Mouse (Mus musculus) splenic B cell, adult 2 months (primary cell): ENCODE measurements around the gene Jarid2.
"Not testable (repeated sequence)": the region's sequence is repeated elsewhere in the genome, so short reads cannot be mapped to it uniquely, and the experiment has no call there.

Experiments used
- DNase-seq: peaks from one replicate; pipeline ENCODE4 v3.0.0-alpha.2; 2011; ENCODE audit warnings: low read depth, low spot score
- H3K27me3 ChIP-seq: 2 replicates; pipeline ENCODE4 v1.6.1; 2012; ENCODE audit warnings: mild to moderate bottlenecking, low read length, moderate library complexity, mixed read lengths; ENCODE audit not compliant: control insufficient read depth, poor library complexity, insufficient read depth, severe bottlenecking
- H3K36me3 ChIP-seq: 2 replicates; pipeline ENCODE4 v1.6.1; 2012; ENCODE audit warnings: mild to moderate bottlenecking, low read length, moderate library complexity, mixed read lengths; ENCODE audit not compliant: control insufficient read depth, poor library complexity, insufficient read depth, severe bottlenecking

Gene Jarid2

DNA sequence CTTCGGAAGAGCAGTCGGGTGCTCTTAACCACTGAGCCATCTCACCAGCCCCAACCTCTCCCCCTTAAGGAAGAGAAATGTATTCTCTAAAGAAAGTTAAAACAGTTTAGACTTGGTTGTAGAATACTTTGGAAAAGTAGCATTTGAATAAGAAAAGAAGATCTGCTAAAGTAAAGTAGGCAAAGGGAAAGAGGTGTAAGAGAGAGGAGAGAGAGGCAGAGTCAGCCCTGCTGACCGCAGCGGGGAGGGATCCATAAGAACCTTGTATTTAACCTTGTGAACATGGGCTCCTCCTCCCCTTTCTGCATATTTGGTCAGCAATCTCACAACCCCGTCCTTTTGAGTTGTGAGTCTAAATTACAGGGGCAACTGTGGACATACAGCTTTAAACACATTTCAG, 83.1 kb downstream of the Jarid2 start:
- DNase-seq = no peak
- Histone ChIP-seq H3K27me3 (no peaks in the 10 kb centered on the region), H3K36me3 (no peaks in the 10 kb centered on the region)

DNA sequence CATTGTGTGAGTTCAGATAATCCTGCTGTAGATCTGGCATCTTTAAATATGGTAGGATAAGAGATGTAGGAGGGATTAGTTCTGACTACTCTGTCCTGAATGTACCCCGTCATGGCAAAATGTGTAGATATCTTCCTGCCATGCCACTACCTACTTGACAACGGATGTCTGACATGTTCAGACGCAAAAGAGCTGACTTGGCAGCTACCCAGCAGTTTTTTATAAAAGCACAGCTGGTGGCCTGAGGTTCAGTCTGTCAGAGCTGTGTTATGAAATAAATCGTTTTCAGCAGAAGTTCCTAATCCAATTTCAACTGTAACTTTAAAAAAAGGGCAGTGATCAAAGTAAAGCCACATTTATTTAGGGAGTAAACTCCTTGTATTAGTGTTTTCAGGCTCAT, 90.1 kb downstream of the Jarid2 start:
- peak; percentile 63 for DNase-seq

DNA sequence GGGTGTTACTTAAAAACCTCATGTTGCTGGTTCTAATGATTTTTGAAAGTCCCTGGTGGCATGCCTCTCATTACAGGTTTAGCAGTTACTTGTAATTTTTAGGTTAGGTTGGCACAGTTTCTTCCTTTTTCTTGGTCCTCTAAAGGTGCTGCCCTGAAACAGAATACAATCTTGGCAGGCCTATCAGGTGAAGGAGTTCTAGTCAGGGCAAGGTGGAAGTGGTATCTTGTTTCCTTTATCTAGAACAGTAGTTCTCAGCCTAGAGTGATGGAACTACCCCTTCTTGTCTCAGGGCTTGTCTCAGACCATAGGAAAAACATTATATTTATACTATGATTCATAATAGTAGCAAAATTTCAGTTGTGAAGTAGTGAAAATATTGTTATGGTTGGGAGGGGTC, 93.3 kb downstream of the Jarid2 start:
- peak; percentile 51 for DNase-seq
- Histone ChIP-seq H3K36me3 (peaks cover 3% of the 10 kb centered on the region; the same call in 1 of the 2 replicates), H3K27me3 (no peaks in the 10 kb centered on the region)

More for the DNA sequence above, 90.1 kb downstream of the Jarid2 start:
- H3K27me3 ChIP-seq = no peaks in the 10 kb centered on the region
- no peaks in the 10 kb centered on the region for H3K36me3 ChIP-seq

DNA sequence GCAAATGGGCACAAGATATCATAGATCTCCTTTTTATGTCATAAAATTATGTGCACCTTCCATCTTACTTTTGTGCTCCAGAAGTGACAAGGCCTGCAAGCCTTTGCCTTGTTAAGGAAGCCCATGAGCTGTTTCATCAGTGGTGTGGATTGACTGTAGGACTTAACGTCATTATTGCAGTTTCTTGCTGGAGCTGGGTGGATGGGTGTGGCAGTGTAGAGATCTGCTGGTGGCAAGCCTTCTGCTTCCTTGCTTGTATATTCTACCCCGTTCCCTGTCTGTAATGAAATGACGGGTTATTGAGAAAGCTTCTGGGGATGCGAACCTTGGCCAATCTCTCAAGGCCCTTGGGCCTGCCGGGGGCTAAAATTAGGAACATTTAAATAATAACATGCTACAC, 99.6 kb downstream of the Jarid2 start:
- Histone ChIP-seq H3K27me3 (no peaks in the 10 kb centered on the region), H3K36me3 (peaks cover 3% of the 10 kb centered on the region; the same call in 1 of the 2 replicates)
- no peak for DNase-seq

DNA sequence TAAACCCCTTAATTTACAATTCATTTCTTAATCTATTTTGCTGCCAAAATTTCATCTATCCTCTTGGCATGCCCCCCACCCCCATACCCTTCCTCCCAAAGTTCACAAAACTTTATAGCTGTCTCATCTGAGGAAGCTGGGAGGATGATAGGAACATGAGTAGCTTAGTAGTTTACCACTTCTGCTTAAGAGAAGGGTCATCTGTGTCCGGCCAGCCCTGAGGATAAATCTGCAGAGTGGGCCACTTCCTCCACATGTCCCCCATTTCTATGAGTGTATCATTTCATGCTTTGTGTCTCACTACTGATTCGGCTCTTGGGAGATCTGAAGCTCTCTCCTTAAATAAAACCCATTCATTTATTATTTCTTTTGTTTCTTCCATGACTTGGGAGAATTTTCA, 102.8 kb downstream of the Jarid2 start:
- Histone ChIP-seq H3K36me3 (no peaks in the 10 kb centered on the region), H3K27me3 (no peaks in the 10 kb centered on the region)
- no peak for DNase-seq

DNA sequence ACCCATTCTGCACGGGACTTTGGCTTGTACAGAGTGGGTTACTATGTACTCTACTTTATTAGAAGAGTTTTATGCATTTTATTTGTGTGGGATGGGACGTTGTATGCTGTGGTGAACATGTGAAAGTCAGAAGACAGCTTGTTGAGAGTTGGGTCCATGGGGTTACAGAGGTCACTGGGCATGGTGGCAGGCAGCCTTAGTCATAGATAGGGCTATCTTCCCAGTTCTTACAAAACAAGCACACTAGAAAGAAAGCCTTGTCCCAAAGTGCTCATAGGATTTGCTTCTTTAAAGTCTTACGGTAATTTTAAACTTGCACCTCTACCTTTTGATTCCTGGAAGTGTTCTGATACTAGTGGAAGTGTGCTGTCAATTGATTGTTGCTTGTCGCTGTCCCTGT, 103.6 kb downstream of the Jarid2 start:
- Histone ChIP-seq H3K27me3 (no peaks in the 10 kb centered on the region), H3K36me3 (no peaks in the 10 kb centered on the region)
- DNase-seq = no peak

DNA sequence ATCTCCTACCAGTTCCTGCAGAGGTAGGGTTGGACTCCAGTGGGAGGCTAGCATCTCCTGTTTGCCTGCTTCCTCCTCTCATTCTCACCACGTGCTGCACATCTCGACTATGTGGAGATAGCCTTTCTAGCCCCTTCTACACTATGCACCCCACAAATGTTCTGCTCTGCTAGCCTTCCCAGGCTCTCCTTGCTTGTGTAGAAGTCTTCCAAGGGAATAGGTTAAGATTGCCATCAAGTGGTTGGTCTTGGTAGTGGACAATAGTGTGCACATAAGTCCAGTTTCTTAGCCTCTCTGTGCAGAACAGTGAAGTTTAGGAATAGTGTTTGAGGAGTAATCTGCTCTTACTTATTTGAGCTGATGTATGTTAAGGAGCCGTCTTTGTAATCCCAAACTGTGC, 104.1 kb downstream of the Jarid2 start:
- Histone ChIP-seq H3K27me3 (no peaks in the 10 kb centered on the region), H3K36me3 (no peaks in the 10 kb centered on the region)
- peak; percentile 72 for DNase-seq

DNA sequence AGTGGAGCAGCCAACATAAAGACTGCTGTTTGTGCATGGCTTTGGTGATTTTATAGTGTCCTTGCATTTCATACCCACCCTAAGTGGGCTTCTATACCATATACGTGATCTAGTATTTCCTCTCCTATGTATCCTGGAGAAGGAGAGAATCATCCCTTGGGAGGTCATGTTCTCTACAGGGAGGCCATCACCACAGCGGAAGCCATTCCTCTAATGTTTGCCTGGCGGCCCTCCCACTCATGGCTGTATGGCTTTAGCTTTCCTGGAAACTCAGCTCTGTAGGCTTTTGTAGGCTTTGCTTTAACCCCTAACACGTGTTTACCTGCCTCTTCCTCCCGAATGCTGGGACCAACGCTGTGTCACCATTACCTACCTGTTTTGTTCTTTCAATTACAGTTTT, 108.2 kb downstream of the Jarid2 start:
- no peak for DNase-seq
- no peaks in the 10 kb centered on the region for H3K27me3 ChIP-seq
- no peaks in the 10 kb centered on the region for H3K36me3 ChIP-seq

DNA sequence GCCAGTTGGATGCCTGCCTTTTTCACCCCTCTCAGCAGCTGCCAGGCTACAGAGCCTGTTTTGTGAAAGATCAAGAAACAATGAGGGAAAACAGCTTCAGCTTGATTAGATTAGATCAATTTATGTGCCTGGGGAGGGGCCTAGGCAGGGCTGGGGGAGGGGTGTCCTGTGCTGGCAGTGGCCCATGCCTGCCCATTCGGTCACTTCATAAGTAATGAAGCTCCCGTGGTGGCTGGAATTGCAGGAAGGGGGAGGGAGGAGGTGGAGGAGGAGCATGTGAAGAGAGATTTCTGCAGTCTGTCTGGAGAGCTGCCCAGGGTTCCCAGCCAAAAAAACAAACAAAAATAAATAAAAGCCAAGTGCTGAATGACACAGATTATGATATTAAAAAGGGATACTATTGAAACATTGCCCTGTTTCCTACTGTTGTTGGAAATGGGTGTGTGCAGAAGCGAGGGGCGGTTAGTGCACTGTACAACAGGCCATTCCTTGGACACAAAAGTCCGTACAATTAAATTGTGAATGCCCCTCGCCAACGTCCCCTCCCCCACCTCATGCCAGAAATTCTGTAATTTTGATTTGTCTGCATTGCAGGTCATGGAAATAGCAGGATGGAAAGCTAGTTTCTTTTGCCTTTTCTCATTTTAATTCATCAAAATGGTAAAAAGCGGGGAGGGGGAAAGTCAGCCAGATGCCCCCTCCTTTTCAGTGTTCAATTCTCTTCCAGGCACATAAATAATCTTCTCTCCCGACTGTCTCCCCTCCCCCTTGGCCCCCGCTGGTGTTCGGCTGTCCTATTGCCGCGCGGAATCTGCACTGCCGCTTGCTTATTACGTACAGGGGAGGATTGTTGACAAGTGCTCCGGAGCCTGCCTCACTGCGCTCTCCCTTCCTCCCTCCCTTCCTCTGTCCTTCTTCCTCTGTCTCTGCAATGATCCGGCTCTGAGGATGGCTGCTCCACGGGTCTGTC, 110.9 kb downstream of the Jarid2 start:
- no peak for DNase-seq
- no peaks in the 10 kb centered on the region for H3K27me3 ChIP-seq
- no peaks in the 10 kb centered on the region for H3K36me3 ChIP-seq

DNA sequence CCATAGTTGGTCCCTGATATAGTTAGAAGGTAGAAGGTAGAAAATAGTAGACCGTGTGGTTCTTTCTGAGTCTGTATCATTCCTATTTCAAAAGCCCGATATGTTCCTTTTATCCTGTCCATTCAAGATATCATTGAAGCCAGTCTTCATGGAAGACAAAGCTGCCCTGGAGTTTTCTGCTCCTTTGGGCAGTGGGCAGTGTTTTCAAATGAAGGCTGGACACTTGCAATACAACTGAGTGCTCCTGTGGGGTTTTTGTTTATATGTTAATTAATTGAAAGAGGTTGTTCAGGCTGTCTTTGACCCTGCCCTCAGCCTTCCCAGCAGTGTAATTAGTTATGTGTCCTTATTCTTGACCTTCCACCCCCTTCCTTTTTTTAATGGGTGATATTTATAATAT, 122.2 kb downstream of the Jarid2 start:
- H3K36me3 ChIP-seq = 0 out of 2 replicates have a peak, but pooled peaks cover 5% of the 10 kb centered on the region
- H3K27me3 ChIP-seq = no peaks in the 10 kb centered on the region
- DNase-seq = no peak

DNA sequence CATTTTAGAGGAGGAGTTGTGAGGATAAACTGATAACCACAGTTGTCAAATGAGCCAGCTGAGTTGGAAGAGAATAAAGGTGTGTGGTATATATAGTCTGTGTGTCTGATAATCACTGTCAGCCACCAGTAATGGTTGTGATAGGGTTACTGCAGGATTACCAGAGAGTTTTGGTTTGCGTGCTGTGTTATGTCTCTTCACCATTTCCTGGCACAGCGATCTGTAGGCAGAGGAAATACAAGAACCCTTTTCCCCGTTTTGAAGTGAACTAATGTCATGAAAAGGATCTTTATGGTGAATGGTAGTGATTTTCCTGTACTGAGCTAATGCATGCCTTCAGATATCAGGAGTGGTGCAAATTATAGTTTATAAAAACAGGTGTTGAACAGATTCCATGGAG, 122.8 kb downstream of the Jarid2 start:
- Histone ChIP-seq H3K27me3 (no peaks in the 10 kb centered on the region), H3K36me3 (0 out of 2 replicates have a peak, but pooled peaks cover 5% of the 10 kb centered on the region)
- DNase-seq = no peak

DNA sequence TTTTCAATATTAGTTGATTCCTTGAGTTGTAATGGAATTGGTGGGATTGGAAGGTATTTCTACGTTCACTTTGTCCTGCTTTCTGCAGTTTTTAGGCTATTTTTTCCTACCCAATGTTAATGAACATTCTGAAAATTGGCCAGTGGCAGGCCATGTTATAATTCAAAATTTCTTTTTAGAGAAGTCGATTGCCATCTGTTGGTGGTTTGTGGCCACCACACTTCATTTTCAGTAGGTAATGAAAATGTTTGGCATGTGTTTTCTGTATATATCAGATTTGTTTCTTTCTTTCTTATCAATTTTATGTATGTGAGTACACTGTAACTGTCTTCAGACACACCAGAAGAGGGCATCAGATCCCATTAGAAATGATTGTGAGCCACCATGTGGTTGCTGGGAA, 136.3 kb downstream of the Jarid2 start:
- no peaks in the 10 kb centered on the region for H3K36me3 ChIP-seq
- DNase-seq = peak; percentile 48
- no peaks in the 10 kb centered on the region for H3K27me3 ChIP-seq

DNA sequence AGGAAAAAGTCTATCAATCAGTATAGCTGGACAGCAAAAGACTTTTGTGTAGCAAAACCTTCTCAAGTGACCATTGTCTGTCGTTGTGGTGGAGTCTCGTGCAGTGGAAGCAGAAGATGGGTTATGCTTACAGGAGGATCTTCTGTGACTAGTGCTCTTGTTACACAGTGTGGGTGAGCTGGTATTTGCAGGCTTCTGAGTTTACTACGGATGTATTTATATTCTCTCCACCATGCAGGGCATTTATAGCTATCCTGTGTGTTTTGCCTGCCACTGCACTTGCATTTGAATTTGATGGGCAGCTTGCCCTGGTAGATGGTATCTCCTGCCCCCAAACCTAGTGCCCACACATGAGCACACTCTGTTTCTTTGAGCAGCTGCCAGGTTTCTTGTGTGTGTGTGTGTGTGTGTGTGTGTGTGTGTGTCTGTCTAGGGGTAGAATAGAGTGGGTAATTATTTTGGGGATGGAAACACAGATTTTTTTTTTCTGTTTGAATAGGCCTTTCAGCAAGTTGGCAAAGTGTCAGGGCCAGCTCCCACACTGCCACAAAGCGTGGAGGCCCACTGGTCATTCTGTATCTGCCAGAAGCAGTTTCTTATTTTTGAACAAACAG, 138.9 kb downstream of the Jarid2 start:
- no peaks in the 10 kb centered on the region for H3K36me3 ChIP-seq
- DNase-seq = no peak
- H3K27me3 ChIP-seq = no peaks in the 10 kb centered on the region

DNA sequence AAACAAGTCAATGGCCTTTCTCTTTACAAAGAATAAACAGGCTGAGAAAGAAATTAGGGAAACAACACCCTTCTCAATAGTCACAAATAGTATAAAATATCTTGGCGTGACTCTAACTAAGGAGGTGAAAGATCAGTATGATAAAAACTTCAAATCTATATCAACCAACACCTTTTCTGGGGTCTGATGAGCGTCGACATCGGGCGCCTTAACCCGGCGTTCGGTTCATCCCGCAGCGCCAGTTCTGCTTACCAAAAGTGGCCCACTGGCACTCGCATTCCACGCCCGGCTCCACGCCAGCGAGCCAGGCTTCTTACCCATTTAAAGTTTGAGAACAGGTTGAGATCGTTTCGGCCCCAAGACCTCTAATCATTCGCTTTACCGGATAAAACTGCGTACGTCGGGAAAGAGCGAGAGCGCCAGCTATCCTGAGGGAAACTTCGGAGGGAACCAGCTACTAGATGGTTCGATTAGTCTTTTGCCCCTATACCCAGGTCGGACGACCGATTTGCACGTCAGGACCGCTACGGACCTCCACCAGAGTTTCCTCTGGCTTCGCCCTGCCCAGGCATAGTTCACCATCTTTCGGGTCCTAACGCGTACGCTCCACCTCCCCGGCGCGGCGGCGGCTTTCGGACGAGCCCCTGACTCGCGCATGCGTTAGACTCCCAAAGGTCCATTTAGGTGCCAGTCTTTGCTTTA, 140.3 kb downstream of the Jarid2 start:
- DNase-seq = peak; percentile 98
- not testable (repeated sequence) for H3K36me3 ChIP-seq, H3K27me3 ChIP-seq

DNA sequence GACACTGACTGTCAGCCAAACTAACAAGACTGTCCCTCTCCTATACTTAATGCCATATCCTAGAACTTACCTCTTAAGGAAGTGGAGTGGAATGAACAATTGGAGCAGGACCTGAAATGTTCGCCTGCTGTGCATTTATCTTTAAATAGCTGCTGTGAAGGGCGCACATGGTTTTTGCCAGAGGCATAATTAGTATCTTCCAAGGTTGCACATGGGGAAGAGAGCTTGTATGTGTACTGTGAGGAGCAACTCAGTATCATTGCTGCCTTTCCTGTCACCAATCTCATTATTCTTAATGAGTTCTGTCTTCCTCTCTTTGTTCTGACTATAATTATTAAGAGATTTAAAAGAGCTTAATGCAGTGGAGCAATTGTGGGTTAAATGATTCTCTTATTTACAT, 147.5 kb downstream of the Jarid2 start:
- H3K36me3 ChIP-seq = 0 out of 2 replicates have a peak, but pooled peaks cover 10% of the 10 kb centered on the region
- DNase-seq = no peak
- no peaks in the 10 kb centered on the region for H3K27me3 ChIP-seq
